Mouse (Mus musculus) hindbrain, embryonic 15.5 days (tissue): ENCODE data around the gene Trmt5. TPM values are rescaled to one million over a fixed set of nuclear protein-coding genes. Genes with fewer than 3 reads are reported as not detected.

Experiments
- ATAC-seq: fragments of 200-750 bp; cut with Nextera tagmentation; 2 replicates; pipeline ENCODE4 v1.8.0; 2017; ENCODE audit warnings: low read depth, moderate number of reproducible peaks, moderate TSS enrichment; ENCODE audit not compliant: low FRiP score
- H3K27ac ChIP-seq: fragments of 300-500 bp; sonication (generic); replicated peaks from 2 replicates; pipeline ENCODE4 v1.5.1; 2015; ENCODE audit warnings: mild to moderate bottlenecking, inconsistent platforms
- H3K27me3 ChIP-seq: fragments of 300-500 bp; sonication (generic); 2 replicates; pipeline ENCODE4 v1.6.1; 2015; ENCODE audit warnings: control low read depth, inconsistent platforms
- H3K36me3 ChIP-seq: fragments of 300-500 bp; sonication (generic); 2 replicates; pipeline ENCODE4 v1.6.1; 2015; ENCODE audit warnings: control low read depth, inconsistent platforms
- H3K4me1 ChIP-seq: fragments of 300-500 bp; sonication (generic); replicated peaks from 2 replicates; pipeline ENCODE4 v1.6.1; 2015; ENCODE audit warnings: control low read depth, inconsistent platforms
- H3K4me2 ChIP-seq: fragments of 300-500 bp; sonication (generic); 2 replicates; pipeline ENCODE4 v1.6.1; 2015; ENCODE audit warnings: moderate library complexity, mild to moderate bottlenecking, inconsistent platforms
- H3K4me3 ChIP-seq: fragments of 300-500 bp; sonication (generic); 2 replicates; pipeline ENCODE4 v1.5.1; 2015; ENCODE audit warnings: mild to moderate bottlenecking, inconsistent platforms
- H3K9ac ChIP-seq: fragments of 300-500 bp; sonication (generic); 2 replicates; pipeline ENCODE4 v1.6.1; 2015; ENCODE audit warnings: inconsistent platforms
- H3K9me3 ChIP-seq: fragments of 300-500 bp; sonication (generic); 2 replicates; pipeline ENCODE4 v1.6.1; 2016; ENCODE audit warnings: control low read depth, inconsistent platforms
- WGBS: fragments of 180-500 bp; shearing (Covaris S2); methylation state at CpG from one replicate; pipeline ENCODE4 v1.1.7; 2015; 5-methylcytosine and 5-hydroxymethylcytosine counted together
- polyA plus RNA-seq: library from polyadenylated mRNA; unstranded; fragments of >200 nt; fragmentation: Nextera tagmentation; extraction: Ambion mirVana; gene quantifications from 2 replicates; pipeline ENCODE4 v1.2.1, GENCODE M21; 2015

The Trmt5 gene
- 14.8 and 15.2 TPM in 2 replicates for polyA plus RNA-seq

- H3K27me3 ChIP-seq: no peaks in the 10 kb centered on the region
- H3K9me3 ChIP-seq: no peaks in the 10 kb centered on the region
- peaks cover 33% of the 10 kb centered on the region for H3K4me1 ChIP-seq
- H3K27ac ChIP-seq: peak within 1 kb of the TSS; percentile 84
- ATAC-seq: peak; percentile 98
- under 1% methylated on average over 53 of the region's 53 CpGs for WGBS
- peak within 1 kb of the TSS; percentile 92 for H3K4me3 ChIP-seq
- H3K4me2 ChIP-seq: peak within 1 kb of the TSS; percentile 79
- peaks cover 10% of the 10 kb centered on the region for H3K36me3 ChIP-seq
- peak within 1 kb of the TSS; percentile 92 for H3K9ac ChIP-seq
Observed at GRCm38 (mm10) chr12:73286287-73287092, at the start of gene Trmt5, which contains the start of gene Slc38a6. Gene Trmt5 (minus strand): TSS chr12:73286710. Gene Slc38a6 (plus strand): TSS chr12:73286779.

GRCm38 (mm10) chr12:73334051-73334551, 47.6 kb upstream of the Trmt5 start:
- Histone ChIP-seq H3K4me3 (no peak overlapping the region), H3K4me2 (no peak overlapping the region), H3K36me3 (no peaks in the 10 kb centered on the region), H3K4me1 (no peaks in the 10 kb centered on the region), H3K27ac (no peak overlapping the region), H3K9me3 (no peaks in the 10 kb centered on the region), H3K27me3 (no peaks in the 10 kb centered on the region), H3K9ac (no peak overlapping the region)
- peak; percentile 69 for ATAC-seq
- 42% methylated on average over 8 of the region's 8 CpGs for WGBS

- no peak overlapping the region for H3K27ac ChIP-seq
- H3K4me1 ChIP-seq: no peaks in the 10 kb centered on the region
- H3K9ac ChIP-seq: no peak overlapping the region
- ATAC-seq: no peak
- H3K4me3 ChIP-seq: no peak overlapping the region
- H3K4me2 ChIP-seq: no peak overlapping the region
- 77% methylated on average over 4 of the region's 4 CpGs for WGBS
- no peaks in the 10 kb centered on the region for H3K36me3 ChIP-seq
- H3K27me3 ChIP-seq: no peaks in the 10 kb centered on the region
- H3K9me3 ChIP-seq: no peaks in the 10 kb centered on the region
Observed at GRCm38 (mm10) chr12:73332701-73333100, 46.2 kb upstream of the Trmt5 start.

- no peak overlapping the region for H3K9ac ChIP-seq
Observed at GRCm38 (mm10) chr12:73330236-73330635, 43.7 kb upstream of the Trmt5 start.

GRCm38 (mm10) chr12:73328448-73329167, 42.1 kb upstream of the Trmt5 start:
- H3K36me3 ChIP-seq: no peaks in the 10 kb centered on the region
- H3K9ac ChIP-seq: no peak overlapping the region
- H3K27me3 ChIP-seq: no peaks in the 10 kb centered on the region
- H3K9me3 ChIP-seq: no peaks in the 10 kb centered on the region
- no peak overlapping the region for H3K4me3 ChIP-seq
- no peaks in the 10 kb centered on the region for H3K4me1 ChIP-seq
- 82% methylated on average over 4 of the region's 4 CpGs for WGBS
- H3K27ac ChIP-seq: no peak overlapping the region
- no peak overlapping the region for H3K4me2 ChIP-seq
- no peak for ATAC-seq

More at GRCm38 (mm10) chr12:73330236-73330635, 43.7 kb upstream of the Trmt5 start:
- no peaks in the 10 kb centered on the region for H3K36me3 ChIP-seq
- H3K27ac ChIP-seq: no peak overlapping the region
- H3K4me2 ChIP-seq: no peak overlapping the region
- 84% methylated on average over 7 of the region's 7 CpGs for WGBS
- no peaks in the 10 kb centered on the region for H3K9me3 ChIP-seq
- no peak overlapping the region for H3K4me3 ChIP-seq
- no peak for ATAC-seq
- no peaks in the 10 kb centered on the region for H3K4me1 ChIP-seq
- no peaks in the 10 kb centered on the region for H3K27me3 ChIP-seq

GRCm38 (mm10) chr12:73327381-73327780, 40.9 kb upstream of the Trmt5 start:
- no peak overlapping the region for H3K4me3 ChIP-seq
- 73% methylated on average over 3 of the region's 3 CpGs for WGBS

GRCm38 (mm10) chr12:73325617-73326016, 39.1 kb upstream of the Trmt5 start:
- ATAC-seq: no peak
- 31% methylated on average over 4 of the region's 4 CpGs for WGBS

More at GRCm38 (mm10) chr12:73327381-73327780, 40.9 kb upstream of the Trmt5 start:
- Histone ChIP-seq H3K27ac (no peak overlapping the region), H3K9ac (no peak overlapping the region), H3K36me3 (no peaks in the 10 kb centered on the region), H3K27me3 (no peaks in the 10 kb centered on the region), H3K4me1 (no peaks in the 10 kb centered on the region), H3K4me2 (no peak overlapping the region), H3K9me3 (no peaks in the 10 kb centered on the region)
- no peak for ATAC-seq

GRCm38 (mm10) chr12:73325181-73325580, 38.7 kb upstream of the Trmt5 start:
- Histone ChIP-seq H3K27ac (no peak overlapping the region), H3K4me3 (no peak overlapping the region), H3K9ac (no peak overlapping the region), H3K4me2 (no peak overlapping the region), H3K36me3 (no peaks in the 10 kb centered on the region), H3K4me1 (no peaks in the 10 kb centered on the region), H3K9me3 (no peaks in the 10 kb centered on the region), H3K27me3 (no peaks in the 10 kb centered on the region)
- 58% methylated on average over 2 of the region's 2 CpGs for WGBS
- ATAC-seq: no peak

More at GRCm38 (mm10) chr12:73325617-73326016, 39.1 kb upstream of the Trmt5 start:
- no peak overlapping the region for H3K9ac ChIP-seq
- no peak overlapping the region for H3K27ac ChIP-seq
- H3K4me2 ChIP-seq: no peak overlapping the region
- H3K9me3 ChIP-seq: no peaks in the 10 kb centered on the region
- H3K4me1 ChIP-seq: no peaks in the 10 kb centered on the region
- no peaks in the 10 kb centered on the region for H3K36me3 ChIP-seq
- H3K4me3 ChIP-seq: no peak overlapping the region
- no peaks in the 10 kb centered on the region for H3K27me3 ChIP-seq

- Histone ChIP-seq H3K4me2 (no peak overlapping the region), H3K9ac (no peak overlapping the region), H3K4me1 (no peaks in the 10 kb centered on the region), H3K27me3 (no peaks in the 10 kb centered on the region), H3K27ac (no peak overlapping the region), H3K9me3 (no peaks in the 10 kb centered on the region), H3K36me3 (no peaks in the 10 kb centered on the region), H3K4me3 (no peak overlapping the region)
- no peak for ATAC-seq
- 88% methylated on average over 1 of the region's 1 CpGs for WGBS
Observed at GRCm38 (mm10) chr12:73324742-73325141, 38.2 kb upstream of the Trmt5 start.

GRCm38 (mm10) chr12:73324180-73324586, 37.7 kb upstream of the Trmt5 start:
- no peak overlapping the region for H3K27ac ChIP-seq
- H3K36me3 ChIP-seq: no peaks in the 10 kb centered on the region
- no peaks in the 10 kb centered on the region for H3K4me1 ChIP-seq
- H3K9ac ChIP-seq: no peak overlapping the region
- H3K9me3 ChIP-seq: no peaks in the 10 kb centered on the region
- WGBS: 93% methylated on average over 8 of the region's 8 CpGs
- no peak overlapping the region for H3K4me3 ChIP-seq
- H3K27me3 ChIP-seq: no peaks in the 10 kb centered on the region
- H3K4me2 ChIP-seq: no peak overlapping the region
- ATAC-seq: no peak

- Histone ChIP-seq H3K4me2 (no peak overlapping the region), H3K27me3 (no peaks in the 10 kb centered on the region), H3K4me3 (no peak overlapping the region), H3K9ac (no peak overlapping the region), H3K4me1 (no peaks in the 10 kb centered on the region), H3K9me3 (no peaks in the 10 kb centered on the region), H3K27ac (no peak overlapping the region), H3K36me3 (no peaks in the 10 kb centered on the region)
- ATAC-seq: no peak
- WGBS: 94% methylated on average over 7 of the region's 7 CpGs
Observed at GRCm38 (mm10) chr12:73317706-73318686, 31.5 kb upstream of the Trmt5 start.
